Mouse (Mus musculus): ENCODE data around the gene Lrrfip1. TPM values are rescaled to one million over a fixed set of nuclear protein-coding genes. Genes with fewer than 3 reads are reported as not detected.

The Lrrfip1 gene
- polyA plus RNA-seq, 1 experiment from 2014 or later = 54.3 TPM

- no peak overlapping the region for H3K9ac ChIP-seq (replicated peaks; ENCODE audit: low read depth, low read length)
- H3K27me3 ChIP-seq (ENCODE audit: control insufficient read depth, insufficient read depth, low read length) = no peaks in the 10 kb centered on the region
- WGBS = 70% methylated on average over 11 of the region's 11 CpGs
- H3K4me2 ChIP-seq (replicated peaks; ENCODE audit: low read depth, low read length) = no peak overlapping the region
- H3K9me3 ChIP-seq (ENCODE audit: control insufficient read depth, low read depth, low read length) = no peaks in the 10 kb centered on the region
- H3K4me1 ChIP-seq (ENCODE audit: control insufficient read depth, insufficient read depth, low read length) = 0 out of 2 replicates have a peak, but pooled peaks cover 5% of the 10 kb centered on the region
- no peak overlapping the region for H3K27ac ChIP-seq (ENCODE audit: low read length)
- H3K4me3 ChIP-seq (ENCODE audit: low read depth, low read length) = no peak overlapping the region
- H3K36me3 ChIP-seq (ENCODE audit: control insufficient read depth, insufficient read depth, low read length) = peaks cover 16% of the 10 kb centered on the region
- ATAC-seq (ENCODE audit: insufficient number of reproducible peaks, insufficient read depth, low FRiP score, low read depth) = no peak
Measured at GRCm38 (mm10) chr1:91101709-91102440, 103.3 kb downstream of the Lrrfip1 start.

DNA sequence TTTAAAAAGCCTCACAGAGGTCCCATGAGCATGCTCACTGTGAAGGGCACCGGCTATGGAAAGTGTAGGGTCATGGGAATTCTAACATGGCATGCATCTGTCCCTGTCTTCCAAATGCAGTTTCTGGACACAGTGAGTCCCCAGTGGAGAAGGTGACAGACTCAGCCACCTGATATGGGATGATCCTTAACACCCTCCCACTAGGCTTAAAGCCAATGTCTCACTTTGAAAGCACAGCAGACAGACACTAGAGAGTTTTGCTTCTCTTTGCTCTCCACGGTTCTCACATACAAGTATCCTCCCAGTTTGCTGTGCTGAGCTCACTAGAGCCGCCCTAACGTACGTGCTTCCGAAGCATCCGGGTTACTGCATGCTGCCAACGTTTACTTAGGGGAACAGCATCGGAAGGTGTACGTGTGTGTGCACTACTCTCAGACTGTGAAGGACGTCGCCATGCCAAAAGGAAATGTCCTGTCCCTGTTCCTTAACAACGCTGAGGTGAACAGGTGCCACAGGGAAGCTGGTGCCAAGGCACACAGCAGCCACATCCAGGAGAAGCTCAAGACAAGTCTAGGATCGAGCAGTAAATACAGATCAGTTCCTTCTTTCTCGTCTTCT lies 104.9 kb downstream of the Lrrfip1 start:
- H3K4me3 ChIP-seq (ENCODE audit: low read depth, low read length) = no peak overlapping the region

GRCm38 (mm10) chr1:91107548-91107947 lies 109.0 kb downstream of the Lrrfip1 start:
- H3K36me3 ChIP-seq (ENCODE audit: control insufficient read depth, insufficient read depth, low read length) = peaks cover 30% of the 10 kb centered on the region
- ATAC-seq (ENCODE audit: insufficient number of reproducible peaks, insufficient read depth, low FRiP score, low read depth) = no peak

More for the DNA sequence above, 104.9 kb downstream of the Lrrfip1 start:
- Histone ChIP-seq H3K27ac (ENCODE audit: low read length) (no peak overlapping the region), H3K4me2 (replicated peaks; ENCODE audit: low read depth, low read length) (no peak overlapping the region), H3K36me3 (ENCODE audit: control insufficient read depth, insufficient read depth, low read length) (peaks cover 26% of the 10 kb centered on the region), H3K4me1 (ENCODE audit: control insufficient read depth, insufficient read depth, low read length) (0 out of 2 replicates have a peak, but pooled peaks cover 3% of the 10 kb centered on the region), H3K27me3 (ENCODE audit: control insufficient read depth, insufficient read depth, low read length) (no peaks in the 10 kb centered on the region), H3K9ac (replicated peaks; ENCODE audit: low read depth, low read length) (no peak overlapping the region), H3K9me3 (ENCODE audit: control insufficient read depth, low read depth, low read length) (no peaks in the 10 kb centered on the region)
- no peak for ATAC-seq (ENCODE audit: insufficient number of reproducible peaks, insufficient read depth, low FRiP score, low read depth)
- 85% methylated on average over 15 of the region's 15 CpGs for WGBS

GRCm38 (mm10) chr1:91109302-91109701 lies 110.8 kb downstream of the Lrrfip1 start:
- H3K4me2 ChIP-seq (replicated peaks; ENCODE audit: low read depth, low read length) = no peak overlapping the region
- peaks cover 36% of the 10 kb centered on the region for H3K36me3 ChIP-seq (ENCODE audit: control insufficient read depth, insufficient read depth, low read length)
- no peak overlapping the region for H3K9ac ChIP-seq (replicated peaks; ENCODE audit: low read depth, low read length)
- no peak overlapping the region for H3K4me3 ChIP-seq (ENCODE audit: low read depth, low read length)
- no peak overlapping the region for H3K27ac ChIP-seq (ENCODE audit: low read length)
- H3K4me1 ChIP-seq (ENCODE audit: control insufficient read depth, insufficient read depth, low read length) = no peaks in the 10 kb centered on the region
- H3K27me3 ChIP-seq (ENCODE audit: control insufficient read depth, insufficient read depth, low read length) = no peaks in the 10 kb centered on the region
- no peaks in the 10 kb centered on the region for H3K9me3 ChIP-seq (ENCODE audit: control insufficient read depth, low read depth, low read length)
- ATAC-seq (ENCODE audit: insufficient number of reproducible peaks, insufficient read depth, low FRiP score, low read depth) = no peak
- 21% methylated on average over 4 of the region's 4 CpGs for WGBS

More at GRCm38 (mm10) chr1:91107548-91107947, 109.0 kb downstream of the Lrrfip1 start:
- no peak overlapping the region for H3K4me3 ChIP-seq (ENCODE audit: low read depth, low read length)
- H3K4me1 ChIP-seq (ENCODE audit: control insufficient read depth, insufficient read depth, low read length) = no peaks in the 10 kb centered on the region
- H3K9ac ChIP-seq (replicated peaks; ENCODE audit: low read depth, low read length) = no peak overlapping the region
- no peak overlapping the region for H3K4me2 ChIP-seq (replicated peaks; ENCODE audit: low read depth, low read length)
- H3K27me3 ChIP-seq (ENCODE audit: control insufficient read depth, insufficient read depth, low read length) = no peaks in the 10 kb centered on the region
- WGBS = 73% methylated on average over 5 of the region's 5 CpGs
- H3K9me3 ChIP-seq (ENCODE audit: control insufficient read depth, low read depth, low read length) = no peaks in the 10 kb centered on the region
- H3K27ac ChIP-seq (ENCODE audit: low read length) = no peak overlapping the region

DNA sequence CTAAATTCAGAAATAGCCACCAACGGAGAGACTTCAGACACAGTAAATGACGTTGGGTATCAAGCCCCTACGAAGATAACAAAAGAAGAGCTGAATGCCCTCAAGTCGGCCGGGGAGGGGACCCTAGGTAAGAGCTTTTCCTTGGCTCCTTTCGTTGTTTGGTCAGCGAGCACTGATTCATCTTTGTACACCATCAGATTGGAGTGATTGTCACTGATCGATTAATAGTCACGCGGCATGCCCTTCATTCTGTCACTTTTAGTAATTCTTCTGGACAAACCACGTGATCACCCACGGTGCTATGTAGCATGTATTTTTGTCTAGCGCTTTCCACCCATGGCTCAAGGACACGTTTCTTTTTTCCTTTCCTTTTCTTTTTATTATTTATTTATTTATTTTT lies 113.6 kb downstream of the Lrrfip1 start:
- Histone ChIP-seq H3K27me3 (ENCODE audit: control insufficient read depth, insufficient read depth, low read length) (no peaks in the 10 kb centered on the region), H3K4me3 (ENCODE audit: low read depth, low read length) (no peak overlapping the region), H3K9me3 (ENCODE audit: control insufficient read depth, low read depth, low read length) (no peaks in the 10 kb centered on the region), H3K4me2 (replicated peaks; ENCODE audit: low read depth, low read length) (no peak overlapping the region), H3K4me1 (ENCODE audit: control insufficient read depth, insufficient read depth, low read length) (no peaks in the 10 kb centered on the region), H3K27ac (ENCODE audit: low read length) (no peak overlapping the region), H3K36me3 (ENCODE audit: control insufficient read depth, insufficient read depth, low read length) (peaks cover 24% of the 10 kb centered on the region), H3K9ac (replicated peaks; ENCODE audit: low read depth, low read length) (no peak overlapping the region)
- 92% methylated on average over 14 of the region's 14 CpGs for WGBS
- ATAC-seq (ENCODE audit: insufficient number of reproducible peaks, insufficient read depth, low FRiP score, low read depth) = no peak

DNA sequence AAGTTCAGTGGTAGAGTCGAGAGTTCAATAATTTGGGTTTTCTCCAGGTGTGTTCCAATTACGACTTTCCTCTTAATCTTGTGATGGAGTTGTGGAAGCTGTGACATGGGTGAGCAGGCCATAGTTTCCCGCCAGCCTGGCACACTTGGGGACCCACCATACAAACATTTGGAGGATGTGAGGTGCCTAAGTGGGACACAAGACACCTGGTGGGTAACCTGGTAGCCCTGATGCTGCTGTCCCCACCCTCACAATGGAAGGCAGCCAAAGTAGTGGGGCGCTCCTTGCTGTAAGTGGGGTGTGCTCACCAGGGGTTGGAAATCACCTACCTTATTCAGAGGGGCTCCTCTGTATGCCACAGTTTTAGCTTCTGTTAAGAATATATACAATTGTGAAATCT lies 114.1 kb downstream of the Lrrfip1 start:
- ATAC-seq (ENCODE audit: insufficient number of reproducible peaks, insufficient read depth, low FRiP score, low read depth) = no peak
- no peak overlapping the region for H3K4me3 ChIP-seq (ENCODE audit: low read depth, low read length)
- H3K27me3 ChIP-seq (ENCODE audit: control insufficient read depth, insufficient read depth, low read length) = no peaks in the 10 kb centered on the region
- no peaks in the 10 kb centered on the region for H3K4me1 ChIP-seq (ENCODE audit: control insufficient read depth, insufficient read depth, low read length)
- no peak overlapping the region for H3K4me2 ChIP-seq (replicated peaks; ENCODE audit: low read depth, low read length)
- no peak overlapping the region for H3K9ac ChIP-seq (replicated peaks; ENCODE audit: low read depth, low read length)
- H3K36me3 ChIP-seq (ENCODE audit: control insufficient read depth, insufficient read depth, low read length) = peaks cover 21% of the 10 kb centered on the region; the same call in 1 of the 2 replicates
- 96% methylated on average over 4 of the region's 4 CpGs for WGBS
- H3K9me3 ChIP-seq (ENCODE audit: control insufficient read depth, low read depth, low read length) = no peaks in the 10 kb centered on the region
- no peak overlapping the region for H3K27ac ChIP-seq (ENCODE audit: low read length)

- ATAC-seq (ENCODE audit: insufficient number of reproducible peaks, insufficient read depth, low FRiP score, low read depth) = no peak
- 73% methylated on average over 11 of the region's 11 CpGs for WGBS
- peaks cover 14% of the 10 kb centered on the region for H3K36me3 ChIP-seq (ENCODE audit: control insufficient read depth, insufficient read depth, low read length)
Measured at GRCm38 (mm10) chr1:91122121-91122520, 123.6 kb downstream of the Lrrfip1 start.

DNA sequence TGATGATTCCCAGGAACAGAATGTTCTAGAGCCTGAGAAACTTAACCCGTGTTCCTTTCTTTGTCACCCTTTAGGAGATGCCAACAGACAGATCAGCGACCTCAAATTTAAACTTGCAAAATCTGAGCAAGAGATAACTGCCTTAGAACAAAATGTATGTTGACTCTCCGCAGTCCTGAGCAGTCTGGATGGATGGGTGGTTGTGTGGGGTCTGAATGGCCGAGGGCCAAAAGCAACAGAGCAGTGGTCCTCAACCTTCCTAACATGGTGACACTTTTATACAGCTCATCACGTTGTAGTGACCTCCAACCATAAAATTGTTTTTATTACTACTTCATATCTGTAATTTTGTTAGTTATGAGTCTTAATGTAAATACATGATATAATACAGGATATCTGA lies 124.5 kb downstream of the Lrrfip1 start:
- WGBS = 89% methylated on average over 5 of the region's 5 CpGs
- Histone ChIP-seq H3K4me3 (ENCODE audit: low read depth, low read length) (no peak overlapping the region), H3K9me3 (ENCODE audit: control insufficient read depth, low read depth, low read length) (0 out of 2 replicates have a peak, but pooled peaks cover under 1% of the 10 kb centered on the region), H3K9ac (replicated peaks; ENCODE audit: low read depth, low read length) (no peak overlapping the region), H3K4me2 (replicated peaks; ENCODE audit: low read depth, low read length) (no peak overlapping the region), H3K36me3 (ENCODE audit: control insufficient read depth, insufficient read depth, low read length) (peaks cover 16% of the 10 kb centered on the region), H3K27ac (ENCODE audit: low read length) (no peak overlapping the region), H3K4me1 (ENCODE audit: control insufficient read depth, insufficient read depth, low read length) (no peaks in the 10 kb centered on the region), H3K27me3 (ENCODE audit: control insufficient read depth, insufficient read depth, low read length) (no peaks in the 10 kb centered on the region)
- no peak for ATAC-seq (ENCODE audit: insufficient number of reproducible peaks, insufficient read depth, low FRiP score, low read depth)

More at GRCm38 (mm10) chr1:91122121-91122520, 123.6 kb downstream of the Lrrfip1 start:
- H3K27ac ChIP-seq (ENCODE audit: low read length) = no peak overlapping the region
- no peaks in the 10 kb centered on the region for H3K4me1 ChIP-seq (ENCODE audit: control insufficient read depth, insufficient read depth, low read length)
- no peak overlapping the region for H3K4me3 ChIP-seq (ENCODE audit: low read depth, low read length)
- no peak overlapping the region for H3K4me2 ChIP-seq (replicated peaks; ENCODE audit: low read depth, low read length)
- H3K9ac ChIP-seq (replicated peaks; ENCODE audit: low read depth, low read length) = no peak overlapping the region
- H3K27me3 ChIP-seq (ENCODE audit: control insufficient read depth, insufficient read depth, low read length) = no peaks in the 10 kb centered on the region
- H3K9me3 ChIP-seq (ENCODE audit: control insufficient read depth, low read depth, low read length) = no peaks in the 10 kb centered on the region

Measured in stomach, embryonic 14.5 days (tissue).